Mouse (Mus musculus) R1 (cell line): Measurements from ENCODE around the gene Phospho1.

Source experiments
- DNase-seq: peaks from one replicate; pipeline ENCODE4 v3.0.0-alpha.2; 2018; ENCODE audit warnings: low read depth, low spot score

The Phospho1 gene

DNA sequence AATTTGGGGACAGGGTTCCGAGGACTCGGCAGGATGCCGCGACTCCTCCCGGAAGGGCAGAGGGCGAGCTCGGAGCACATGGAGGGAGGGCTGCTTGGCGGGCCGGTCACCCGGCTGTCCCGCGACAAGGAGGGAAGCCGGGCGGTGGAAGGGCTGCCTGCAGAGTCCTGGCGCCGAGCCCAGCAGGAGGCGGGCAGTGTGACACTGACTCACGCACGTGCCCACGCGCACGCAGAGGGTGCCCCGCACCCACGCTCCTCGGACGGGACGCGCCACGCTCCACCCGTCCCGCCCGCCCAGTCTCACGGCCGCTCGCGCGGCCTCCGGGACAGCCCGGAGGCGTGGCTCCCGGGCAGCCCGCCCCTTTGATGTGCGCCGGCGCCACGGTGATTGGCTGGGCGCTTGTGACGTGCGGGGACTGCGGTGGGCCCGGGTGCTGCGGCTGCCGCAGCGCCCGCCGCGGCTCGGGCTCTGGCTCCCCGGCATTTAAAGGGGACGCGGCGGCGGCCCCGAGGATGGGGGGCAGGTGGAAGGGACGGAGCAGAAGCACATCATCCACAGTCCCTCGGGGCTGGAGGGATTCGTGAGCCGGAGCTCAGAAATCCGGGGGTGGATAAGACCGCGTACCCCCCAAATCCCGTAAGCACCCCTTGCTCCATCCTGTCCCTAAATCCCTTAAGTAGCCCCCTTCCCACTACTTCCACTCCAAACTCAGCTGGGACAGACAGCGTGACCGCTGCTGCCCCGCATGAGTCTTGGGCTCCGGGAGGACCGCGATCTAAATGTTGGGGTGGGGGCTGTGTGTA lies at the start of gene Phospho1:
Gene Phospho1, plus strand, starts transcription at position 429 of the 806 bp plus-strand sequence.
- DNase-seq, result peak; percentile 87

- no peak for DNase-seq
These were observed 46.7 kb upstream of the Phospho1 start for GRCm38 (mm10) chr11:95777323-95778297.

DNA sequence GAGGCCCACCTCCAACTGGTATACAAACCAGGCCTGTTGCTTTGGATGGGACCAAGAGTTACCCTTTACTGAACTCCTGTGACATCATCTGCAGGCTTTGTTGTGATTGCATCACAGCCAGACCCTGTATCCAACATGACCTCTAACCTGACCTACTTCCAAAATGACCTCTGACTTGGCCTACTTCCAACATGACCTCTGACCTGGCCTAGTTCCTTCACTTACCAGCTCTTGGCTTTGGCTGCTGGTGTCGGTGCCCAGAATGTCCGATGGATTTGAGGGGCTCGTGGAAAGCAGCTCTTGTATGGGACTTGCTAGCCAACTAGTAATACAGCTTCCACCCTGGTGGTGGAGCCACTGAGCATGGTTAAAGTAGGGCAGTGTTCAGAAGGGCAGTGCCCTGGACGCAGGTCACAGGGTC lies 45.5 kb upstream of the Phospho1 start:
- DNase-seq, result peak; percentile 66

DNA sequence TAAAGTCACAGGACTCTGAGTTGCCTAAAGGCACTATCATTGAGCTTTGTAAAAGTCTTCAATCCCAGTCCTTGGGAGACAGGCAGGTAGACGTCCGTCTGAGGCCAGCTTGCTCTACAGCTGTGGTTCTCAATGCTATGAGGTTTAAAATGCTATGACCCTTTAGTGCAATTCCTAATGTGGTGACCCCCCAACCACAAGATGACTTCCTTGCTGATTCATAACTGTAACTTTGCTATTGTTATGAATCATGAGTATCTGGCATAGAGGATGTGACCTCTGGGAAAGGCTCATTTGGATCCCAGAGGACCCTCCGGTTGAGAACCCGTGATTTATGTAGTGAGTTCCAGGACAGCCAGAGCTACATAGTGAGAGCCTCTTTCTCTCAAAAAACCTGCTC lies 44.9 kb upstream of the Phospho1 start:
- DNase-seq, result no peak

DNA sequence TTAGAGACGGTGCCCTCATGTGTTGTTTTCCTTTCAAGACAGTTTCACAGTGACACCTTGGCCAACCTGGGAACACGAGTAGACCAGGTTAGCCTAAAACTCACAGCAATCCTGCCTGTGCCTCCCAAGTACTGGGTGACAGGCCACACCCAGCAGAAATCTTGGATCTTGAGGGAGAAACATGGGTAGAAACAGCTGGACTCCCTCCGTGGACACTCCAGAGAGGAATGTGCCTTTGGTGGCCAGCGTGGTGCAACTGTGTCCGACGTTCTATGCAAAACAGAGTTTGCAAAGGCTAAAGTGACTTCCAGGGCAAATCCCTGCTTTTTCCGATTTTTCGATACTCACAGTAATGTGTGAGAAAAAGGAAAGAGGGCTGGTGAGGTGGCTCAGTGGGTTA lies 43.8 kb upstream of the Phospho1 start:
- DNase-seq, result no peak

- DNase-seq, result peak; percentile 55
These were observed 42.7 kb upstream of the Phospho1 start for GRCm38 (mm10) chr11:95781557-95781956.

- DNase-seq, result no peak
These were observed 40.8 kb upstream of the Phospho1 start for GRCm38 (mm10) chr11:95783457-95783856.

GRCm38 (mm10) chr11:95783958-95784357 lies 40.3 kb upstream of the Phospho1 start:
- no peak for DNase-seq

- DNase-seq, result peak; percentile 88
These were observed 38.6 kb upstream of the Phospho1 start for GRCm38 (mm10) chr11:95785675-95786074.

DNA sequence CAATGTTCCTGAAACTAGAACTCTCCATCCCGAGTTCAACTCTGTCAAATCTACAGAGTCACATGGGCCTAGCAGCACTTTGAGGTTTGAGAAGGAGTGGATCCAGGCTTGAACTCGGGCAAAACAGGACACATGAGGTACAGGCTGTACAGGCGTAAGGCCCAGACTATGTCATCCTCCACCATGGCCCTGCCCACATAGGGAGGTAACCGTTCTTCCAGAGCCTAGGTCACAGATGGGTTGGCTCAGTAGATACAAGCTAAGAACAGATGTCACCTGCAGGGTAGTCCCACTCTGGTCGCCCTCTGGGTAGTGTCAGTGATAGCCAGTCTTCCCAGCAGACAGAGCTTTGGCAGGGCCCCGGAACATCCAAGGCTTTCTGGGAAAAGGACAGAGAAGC lies 37.8 kb upstream of the Phospho1 start:
- no peak for DNase-seq

GRCm38 (mm10) chr11:95789451-95789891 lies 34.8 kb upstream of the Phospho1 start:
- no peak for DNase-seq

DNA sequence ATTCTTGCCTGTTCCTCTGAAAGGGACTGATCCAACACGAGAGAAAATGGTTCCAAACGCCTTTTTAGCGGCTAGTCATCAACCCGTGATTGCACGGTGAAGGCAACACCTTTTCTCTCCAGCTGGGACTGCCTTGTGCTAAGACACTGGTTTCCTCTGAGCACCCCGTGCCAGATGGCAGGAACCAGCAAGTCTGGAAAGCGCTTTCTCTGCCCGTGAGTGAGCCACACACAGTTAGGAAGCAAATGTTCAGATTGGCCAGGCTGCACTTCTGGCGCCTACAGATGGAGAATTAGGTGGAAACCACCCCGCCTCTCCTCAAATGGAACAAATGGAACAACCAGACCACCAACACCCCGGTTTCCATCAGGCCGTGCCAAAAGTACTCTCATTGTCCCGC lies 32.5 kb upstream of the Phospho1 start:
- no peak for DNase-seq

GRCm38 (mm10) chr11:95792950-95793509 lies 31.3 kb upstream of the Phospho1 start:
- DNase-seq, result no peak

DNA sequence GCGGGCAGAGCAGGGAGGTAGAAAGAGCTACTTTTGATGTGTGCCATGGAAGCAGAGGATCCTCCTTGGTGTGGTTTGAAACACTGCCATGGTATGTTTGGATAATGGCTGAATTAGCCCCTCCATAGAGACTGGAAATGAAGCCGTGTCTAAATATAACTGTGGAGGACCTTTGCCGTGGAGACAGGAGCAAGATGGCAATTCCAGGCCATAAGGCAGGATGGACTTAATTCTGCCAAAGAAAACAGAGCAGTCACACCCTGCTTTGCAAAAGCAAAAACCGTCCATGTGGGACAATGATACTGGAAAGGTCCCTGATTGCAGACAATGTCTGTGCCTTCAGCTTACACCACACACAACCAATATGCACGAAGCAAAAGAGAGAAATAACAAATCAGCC lies 30.1 kb upstream of the Phospho1 start:
- no peak for DNase-seq

- DNase-seq, result no peak
These were observed 28.7 kb upstream of the Phospho1 start for GRCm38 (mm10) chr11:95795582-95795981.

GRCm38 (mm10) chr11:95805010-95805409 lies 19.3 kb upstream of the Phospho1 start:
- no peak for DNase-seq

- peak; percentile 92 for DNase-seq
These were observed 18.8 kb upstream of the Phospho1 start for GRCm38 (mm10) chr11:95805527-95805926.

DNA sequence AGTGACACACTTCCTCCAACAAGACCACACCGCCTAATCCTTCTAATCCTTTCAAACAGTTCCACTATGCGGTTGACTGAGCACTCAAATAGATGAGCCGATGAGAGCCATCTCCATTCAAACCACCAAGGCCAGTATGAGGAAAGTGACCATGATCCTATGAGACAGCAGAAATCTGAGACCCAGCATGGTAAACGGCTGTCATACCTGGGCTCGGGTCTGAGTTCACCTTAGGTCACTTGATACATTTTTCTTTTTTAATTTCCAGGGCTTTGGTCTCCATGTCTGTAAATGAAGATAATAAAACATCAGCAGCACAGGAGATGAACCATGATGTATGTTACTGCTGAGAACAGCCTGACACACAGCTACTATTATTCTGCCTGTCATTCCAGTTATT lies 16.4 kb upstream of the Phospho1 start:
- no peak for DNase-seq

DNA sequence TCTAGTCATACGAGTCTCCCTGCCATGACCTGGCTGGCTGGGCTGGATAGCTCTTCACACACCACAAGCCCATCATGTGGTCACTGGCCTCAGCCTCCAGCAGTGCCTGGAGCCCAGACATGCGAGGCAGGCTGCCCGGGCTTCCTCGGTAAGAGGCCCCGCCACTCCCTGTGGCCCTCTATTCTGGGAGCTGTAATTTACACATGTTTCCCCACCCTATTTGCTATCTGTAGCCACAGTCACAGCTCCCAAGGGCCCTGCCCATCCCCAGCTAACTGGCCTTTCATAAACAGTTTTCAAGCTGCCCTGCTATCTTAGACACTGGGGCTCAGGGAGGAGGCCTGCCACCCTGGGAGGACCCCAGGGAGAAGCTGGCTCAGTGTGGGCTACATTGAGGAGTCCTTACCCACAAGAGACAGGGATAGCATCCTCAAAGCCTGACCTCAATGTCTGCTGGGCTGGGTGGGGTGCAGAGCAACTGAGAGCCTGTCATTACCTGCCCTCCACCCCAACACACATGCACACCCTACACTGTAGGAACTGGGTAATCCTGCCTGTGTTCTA lies 15.8 kb upstream of the Phospho1 start:
- no peak for DNase-seq

GRCm38 (mm10) chr11:95809603-95810002 lies 14.7 kb upstream of the Phospho1 start:
- peak; percentile 60 for DNase-seq

GRCm38 (mm10) chr11:95810828-95811227 lies 13.5 kb upstream of the Phospho1 start:
- DNase-seq, result peak; percentile 71

- DNase-seq, result no peak
These were observed 12.6 kb upstream of the Phospho1 start for GRCm38 (mm10) chr11:95811741-95812140.
